Mouse (Mus musculus) cortical plate, adult 2 months (tissue): ENCODE data around the gene Phactr4.

ENCODE experiments used
- CTCF ChIP-seq: fragments of 200-500 bp; IDR thresholded peaks from 2 replicates; pipeline ENCODE4 v1.5.1; 2011; ENCODE audit warnings: mild to moderate bottlenecking, control low read depth, low read length; ENCODE audit not compliant: insufficient read depth; ENCODE audit errors: extremely low read depth
- POLR2A ChIP-seq: fragments of 200-500 bp; IDR thresholded peaks from 2 replicates; pipeline ENCODE4 v1.6.1; 2011; ENCODE audit warnings: mild to moderate bottlenecking, low read length, control low read depth; ENCODE audit not compliant: insufficient read depth; ENCODE audit errors: extremely low read depth

DNA sequence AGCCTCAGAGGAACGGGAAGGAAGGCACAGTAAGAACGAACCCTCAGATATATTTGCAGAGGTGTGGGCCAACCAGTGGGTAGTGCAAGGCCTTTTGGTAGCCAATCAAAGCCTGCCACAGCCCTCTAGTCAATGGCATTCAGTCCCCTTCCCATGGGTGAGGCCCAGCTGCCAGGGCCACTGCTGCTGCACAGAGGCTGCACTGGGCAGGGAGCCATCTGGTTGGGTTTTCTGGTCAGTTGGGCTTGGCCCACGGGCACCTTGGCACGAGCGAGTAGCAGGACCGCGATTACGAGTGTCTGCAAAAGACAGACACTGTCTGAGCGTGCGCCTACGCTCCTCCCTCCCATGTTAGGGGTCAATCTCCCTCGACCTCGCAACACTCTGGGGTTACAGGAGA lies 83.3 kb downstream of the Phactr4 start:
- no peak for TF ChIP-seq CTCF
- TF ChIP-seq POLR2A = no peak
